Mouse (Mus musculus) kidney, postnatal 10 days (tissue): ENCODE measurements around the gene Gm4131.
A peak's percentile ranks its signal among the peaks of the same experiment; 100 is the strongest.
"Not testable (repeated sequence)": the region's sequence is repeated elsewhere in the genome, so short reads cannot be mapped to it uniquely, and the experiment has no call there.

Experiments
- DNase-seq: peaks from one replicate; pipeline ENCODE4 v3.0.0; 2021; ENCODE audit warnings: mixed read lengths

Gm4131 gene

GRCm38 (mm10) chr14:62566821-62567220 lies at the start of gene Gm4131:
TSS of gene Gm4131 (minus strand) at chr14:62566921.
- DNase-seq: not testable (repeated sequence)

- DNase-seq: no peak
These were observed 43.2 kb upstream of the Gm4131 start for GRCm38 (mm10) chr14:62609904-62610303.

- peak; percentile 19 for DNase-seq
These were observed 41.1 kb upstream of the Gm4131 start for GRCm38 (mm10) chr14:62607791-62608196.

- no peak for DNase-seq
These were observed 36.1 kb upstream of the Gm4131 start for GRCm38 (mm10) chr14:62602869-62603268.

GRCm38 (mm10) chr14:62602271-62602670 lies 35.5 kb upstream of the Gm4131 start:
- peak; percentile 21 for DNase-seq

- no peak for DNase-seq
These were observed 33.4 kb upstream of the Gm4131 start for GRCm38 (mm10) chr14:62600109-62600522.

GRCm38 (mm10) chr14:62585338-62585737 lies 18.6 kb upstream of the Gm4131 start:
- DNase-seq: no peak

- no peak for DNase-seq
These were observed 17.9 kb upstream of the Gm4131 start for GRCm38 (mm10) chr14:62584637-62585036.

GRCm38 (mm10) chr14:62581768-62582167 lies 15.0 kb upstream of the Gm4131 start:
- no peak for DNase-seq

- DNase-seq: no peak
These were observed 14.2 kb upstream of the Gm4131 start for GRCm38 (mm10) chr14:62580945-62581344.

GRCm38 (mm10) chr14:62575862-62576261 lies 9.1 kb upstream of the Gm4131 start:
- no peak for DNase-seq

GRCm38 (mm10) chr14:62574906-62575305 lies 8.2 kb upstream of the Gm4131 start:
- DNase-seq: no peak

- no peak for DNase-seq
These were observed 6.7 kb upstream of the Gm4131 start for GRCm38 (mm10) chr14:62573454-62573853.

- peak; percentile 26 for DNase-seq
These were observed 3.6 kb upstream of the Gm4131 start for GRCm38 (mm10) chr14:62570299-62570698.

- DNase-seq: no peak
These were observed 2.7 kb upstream of the Gm4131 start for GRCm38 (mm10) chr14:62569463-62569862.

- DNase-seq: peak; percentile 40
These were observed 3.0 kb downstream of the Gm4131 start for GRCm38 (mm10) chr14:62563679-62564078.

GRCm38 (mm10) chr14:62561875-62562748 lies 4.6 kb downstream of the Gm4131 start:
- no peak for DNase-seq

GRCm38 (mm10) chr14:62557111-62557510 lies 9.6 kb downstream of the Gm4131 start:
- DNase-seq: no peak

- DNase-seq: no peak
These were observed 10.6 kb downstream of the Gm4131 start for GRCm38 (mm10) chr14:62555840-62556810.

- peak; percentile 79 for DNase-seq
These were observed 11.4 kb downstream of the Gm4131 start, which contains the start of gene Fam124a for GRCm38 (mm10) chr14:62555309-62555829. TSS of gene Fam124a (plus strand) at chr14:62555737.

- DNase-seq: no peak
These were observed 12.9 kb downstream of the Gm4131 start for GRCm38 (mm10) chr14:62553786-62554185.

- DNase-seq: no peak
These were observed 13.9 kb downstream of the Gm4131 start for GRCm38 (mm10) chr14:62552771-62553170.

GRCm38 (mm10) chr14:62550121-62550520 lies 16.6 kb downstream of the Gm4131 start:
- DNase-seq: no peak
